Comparison of ENCODE assay signal across 16 mouse cellular contexts in the genomic region with DNA sequence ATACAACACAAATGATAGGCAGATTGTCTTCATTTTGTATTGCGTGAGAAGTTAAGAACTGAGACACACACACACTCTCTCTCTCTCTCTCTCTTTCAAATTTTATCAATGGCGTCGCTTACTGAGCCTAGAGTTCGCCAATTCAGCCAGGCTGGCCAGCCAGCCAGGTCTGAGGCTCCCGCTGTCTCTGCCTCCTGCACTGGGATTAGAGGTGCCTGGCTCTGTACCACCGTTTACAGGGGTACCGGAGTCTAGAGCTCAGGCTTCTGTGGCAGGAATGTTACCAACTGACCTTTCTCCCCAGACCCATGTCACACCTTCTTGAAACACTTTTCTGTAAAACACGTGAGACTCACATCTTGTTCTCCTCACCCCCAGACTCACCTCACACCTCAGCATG.
A peak's percentile ranks its signal among the peaks of the same experiment; 100 is the strongest.
DNase-seq lines count a peak whose midpoint lies in the region; ATAC-seq and TF ChIP-seq lines count a peak whose summit lies in the region.
"Had no signal": no experiment of that assay in that cellular context is flagged by ENCODE, and none has a peak within 500 bp of the region (broad histone marks: within the 10 kb centered on the region; RNA-seq: fewer than 3 reads in every experiment).

No protein-coding gene starts in this region.

- no peaks in the 10 kb centered on the region for H3K27me3 ChIP-seq in heart, embryonic 10.5 days (ENCODE audit: insufficient read depth, poor library complexity, severe bottlenecking)
- no peaks in the 10 kb centered on the region for H3K27me3 ChIP-seq in stomach, embryonic 14.5 days (ENCODE audit: control insufficient read depth, insufficient read depth, low read length)
- H3K27me3 ChIP-seq in stomach, postnatal 0 days (ENCODE audit: control insufficient read depth, insufficient read depth, low read length), result no peaks in the 10 kb centered on the region
- H3K27me3 ChIP-seq: embryonic facial prominence, embryonic 13.5 days; forebrain, embryonic 12.5 days; heart, embryonic 13.5 days; hindbrain, embryonic 15.5 days had no signal

- WGBS in heart, embryonic 10.5 days, result 76% methylated on average over 8 of the region's 8 CpGs
- WGBS in stomach, embryonic 14.5 days, result 73% methylated on average over 8 of the region's 8 CpGs
- 70% methylated on average over 8 of the region's 8 CpGs for WGBS in stomach, postnatal 0 days

- intact Hi-C loops in gastrocnemius, postnatal 14 days (cut with DNase I; ENCODE audit: low total_unique reads), result loop anchor here (5.0 kb wide), 1 partner anchor 322 kb away; no protein-coding TSS in a partner anchor

- no peak overlapping the region for H3K9ac ChIP-seq in stomach, embryonic 14.5 days (replicated peaks; ENCODE audit: low read depth, low read length)
- H3K9ac ChIP-seq in stomach, postnatal 0 days (ENCODE audit: low read length), result no peak overlapping the region
- H3K9ac ChIP-seq: embryonic facial prominence, embryonic 13.5 days; forebrain, embryonic 12.5 days; heart, embryonic 13.5 days; hindbrain, embryonic 15.5 days had no signal

- H3K36me3 ChIP-seq in heart, embryonic 10.5 days, result peaks cover 18% of the 10 kb centered on the region
- H3K36me3 ChIP-seq in stomach, embryonic 14.5 days (ENCODE audit: control insufficient read depth, insufficient read depth, low read length), result no peaks in the 10 kb centered on the region
- no peaks in the 10 kb centered on the region for H3K36me3 ChIP-seq in stomach, postnatal 0 days (ENCODE audit: control insufficient read depth, insufficient read depth, low read length)

- DNase-seq in heart, embryonic 10.5 days (ENCODE audit: low spot score), result no peak
- no peak for DNase-seq in heart, adult 11 months
- no peak for DNase-seq in stomach, postnatal 0 days (ENCODE audit: low spot score)
- DNase-seq in cerebellum, adult 9-11 months, result peak; percentile 63
- no peak for DNase-seq in gastrocnemius, postnatal 14 days
- no peak for DNase-seq in thymus, postnatal 25 days
- DNase-seq: adrenal gland, adult 2 months; adrenal gland, postnatal 25 days; gastrocnemius, postnatal 10 days; heart, postnatal 36 days had no signal

- TF ChIP-seq EP300 in stomach, postnatal 0 days (optimal IDR thresholded peaks at IDR 0.05), result no peak

- H3K9me3 ChIP-seq in heart, embryonic 10.5 days, result no peaks in the 10 kb centered on the region
- H3K9me3 ChIP-seq in stomach, embryonic 14.5 days (ENCODE audit: control insufficient read depth, low read depth, low read length), result no peaks in the 10 kb centered on the region
- no peaks in the 10 kb centered on the region for H3K9me3 ChIP-seq in stomach, postnatal 0 days (ENCODE audit: control insufficient read depth, low read length)
- H3K9me3 ChIP-seq: embryonic facial prominence, embryonic 13.5 days; forebrain, embryonic 12.5 days; hindbrain, embryonic 15.5 days had no signal

- no peak overlapping the region for H3K4me3 ChIP-seq in heart, embryonic 10.5 days
- H3K4me3 ChIP-seq in stomach, embryonic 14.5 days (ENCODE audit: low read depth, low read length), result no peak overlapping the region
- no peak overlapping the region for H3K4me3 ChIP-seq in stomach, postnatal 0 days (ENCODE audit: low read depth, low read length)
- H3K4me3 ChIP-seq: embryonic facial prominence, embryonic 13.5 days; forebrain, embryonic 12.5 days; heart, embryonic 13.5 days; hindbrain, embryonic 15.5 days had no signal

- H3K4me2 ChIP-seq in stomach, embryonic 14.5 days (replicated peaks; ENCODE audit: low read depth, low read length), result no peak overlapping the region
- H3K4me2 ChIP-seq in stomach, postnatal 0 days (replicated peaks; ENCODE audit: low read depth), result no peak overlapping the region
- H3K4me2 ChIP-seq: embryonic facial prominence, embryonic 13.5 days; forebrain, embryonic 12.5 days; heart, embryonic 13.5 days; hindbrain, embryonic 15.5 days had no signal

- H3K27ac ChIP-seq in heart, embryonic 10.5 days, result 0 out of 2 replicates have a peak overlapping the region, but pooled peaks have one; percentile 29
- H3K27ac ChIP-seq in stomach, embryonic 14.5 days (ENCODE audit: low read length), result peak overlapping the region; percentile 40; the same call in 1 of the 2 replicates
- no peak overlapping the region; the same call in 1 of the 2 replicates for H3K27ac ChIP-seq in stomach, postnatal 0 days (replicated peaks)
- H3K27ac ChIP-seq: embryonic facial prominence, embryonic 13.5 days; forebrain, embryonic 12.5 days; heart, embryonic 13.5 days; hindbrain, embryonic 15.5 days had no signal

- peaks cover 5% of the 10 kb centered on the region; the same call in 1 of the 2 replicates for H3K4me1 ChIP-seq in heart, embryonic 10.5 days
- H3K4me1 ChIP-seq in stomach, embryonic 14.5 days (ENCODE audit: control insufficient read depth, insufficient read depth, low read length), result no peaks in the 10 kb centered on the region
- no peaks in the 10 kb centered on the region for H3K4me1 ChIP-seq in stomach, postnatal 0 days (replicated peaks; ENCODE audit: control insufficient read depth, insufficient read depth)
- H3K4me1 ChIP-seq: heart, embryonic 13.5 days; hindbrain, embryonic 15.5 days had no signal

- no peak for ATAC-seq in stomach, embryonic 14.5 days (ENCODE audit: insufficient number of reproducible peaks, insufficient read depth, low FRiP score, low read depth)
- ATAC-seq in stomach, postnatal 0 days (ENCODE audit: low FRiP score, low TSS enrichment), result no peak
- ATAC-seq: intestine, embryonic 16.5 days had no signal

- no peak for TF ChIP-seq CTCF in stomach, postnatal 0 days (IDR thresholded peaks at IDR 0.05; ENCODE audit: low read depth)
